Mouse (Mus musculus): ENCODE results near the gene Gm21977.
"Not testable (repeated sequence)": the region's sequence is repeated elsewhere in the genome, so short reads cannot be mapped to it uniquely, and the experiment has no call there.

The Gm21977 gene

GRCm38 (mm10) chr14:42853377-42853776 is at the start of gene Gm21977:
Gm21977 (minus strand) TSS chr14:42853477.
- DNase-seq, result not testable (repeated sequence)

All from cerebellum, adult 11 months (tissue).